Mouse (Mus musculus) urinary bladder, postnatal 4 days (tissue): ENCODE results near the gene Tlx1.

Experiments
- DNase-seq, 2 experiments: peaks; one replicate each; pipeline ENCODE4 v3.0.0; 2021 to 2022; ENCODE audit warnings: low spot score in 2 of 2

The Tlx1 gene

GRCm38 (mm10) chr19:45150490-45151181 is at the start of gene Tlx1:
Gene Tlx1, plus strand, starts transcription at chr19:45150680.
- DNase-seq = no peak

DNA sequence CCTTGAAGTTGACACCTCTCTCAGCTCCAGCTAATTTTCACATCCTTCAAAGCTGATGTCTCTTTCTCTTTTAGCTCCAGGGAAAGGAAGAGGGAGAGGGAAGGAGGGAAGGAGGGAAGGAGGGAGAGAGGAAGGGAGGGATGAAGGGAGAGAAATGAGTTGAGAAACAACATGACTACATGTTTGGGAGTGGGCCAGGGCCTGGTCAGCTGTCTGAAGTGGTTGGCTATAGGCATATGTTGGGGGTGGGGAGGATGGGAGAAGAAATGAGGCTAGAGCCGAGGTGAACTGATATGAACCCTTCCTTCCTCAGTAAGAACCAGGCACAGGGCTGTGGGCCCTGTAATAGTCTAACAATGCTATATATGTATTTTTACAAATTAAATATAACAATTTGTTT is 44.9 kb upstream of the Tlx1 start:
- DNase-seq = no peak

DNA sequence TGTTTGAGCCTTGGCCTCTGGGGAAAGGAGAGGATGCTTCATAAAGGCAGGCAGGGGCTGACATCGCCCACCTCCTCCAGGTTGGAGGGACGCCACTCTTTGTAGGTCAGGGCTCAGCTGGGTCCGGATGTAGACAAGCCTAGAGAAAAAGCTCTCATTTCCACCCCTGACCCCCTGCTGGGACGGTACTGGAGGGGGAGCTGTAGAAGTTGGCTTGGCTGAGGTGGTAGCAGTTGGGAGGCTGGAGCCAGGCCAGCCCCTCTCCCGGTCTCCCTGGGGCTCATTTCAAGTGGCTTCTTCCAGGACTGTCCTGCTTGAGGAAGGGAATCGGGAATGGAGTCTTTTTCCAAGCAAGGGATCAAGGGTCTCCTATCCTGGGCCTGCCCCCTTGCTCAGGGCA is 43.8 kb upstream of the Tlx1 start:
- DNase-seq = no peak

DNA sequence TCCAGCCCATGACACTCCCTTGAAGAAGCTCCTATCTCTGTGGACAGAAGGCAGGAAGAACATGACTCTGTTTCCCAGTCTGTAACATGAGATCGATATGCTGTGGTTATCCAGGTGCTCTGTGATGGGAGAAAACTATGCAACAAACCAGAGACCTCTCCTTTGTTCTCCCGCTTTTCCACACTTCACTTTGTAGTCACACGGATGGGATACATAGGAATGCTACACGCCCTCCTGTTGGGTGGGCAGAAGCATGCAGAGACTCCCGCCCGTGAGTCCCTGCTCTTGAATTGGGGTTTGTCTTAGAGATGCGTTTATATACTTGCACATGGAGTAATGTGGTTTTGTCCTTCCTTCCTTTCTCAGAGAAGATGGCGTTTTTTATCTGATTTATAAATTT is 39.8 kb upstream of the Tlx1 start:
- no peak for DNase-seq

GRCm38 (mm10) chr19:45112444-45112843 is 38.0 kb upstream of the Tlx1 start:
- DNase-seq = no peak

GRCm38 (mm10) chr19:45113791-45114460 is 36.6 kb upstream of the Tlx1 start:
- no peak for DNase-seq

DNA sequence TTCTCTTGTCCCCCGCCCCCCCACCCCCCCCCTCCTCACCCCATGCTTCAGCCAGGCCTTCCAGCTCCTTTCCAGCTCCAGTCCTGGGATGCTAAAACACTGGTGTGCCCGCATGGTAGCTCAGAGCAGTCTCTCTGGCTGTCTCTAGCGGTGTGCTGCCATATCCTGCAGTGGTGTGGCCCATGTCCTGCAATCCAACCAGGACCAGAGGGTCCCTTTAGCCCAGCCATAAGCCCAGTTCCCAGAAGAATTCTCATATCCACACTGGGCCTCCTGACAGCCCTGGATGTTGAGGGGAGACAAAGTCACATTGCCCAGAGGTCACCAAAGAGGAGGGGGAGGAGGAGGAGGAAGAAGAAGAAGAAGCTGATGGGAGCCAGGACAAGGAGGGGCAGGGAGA is 35.7 kb upstream of the Tlx1 start:
- no peak for DNase-seq

- DNase-seq = no peak
These were observed 33.7 kb upstream of the Tlx1 start for GRCm38 (mm10) chr19:45116798-45117197.

DNA sequence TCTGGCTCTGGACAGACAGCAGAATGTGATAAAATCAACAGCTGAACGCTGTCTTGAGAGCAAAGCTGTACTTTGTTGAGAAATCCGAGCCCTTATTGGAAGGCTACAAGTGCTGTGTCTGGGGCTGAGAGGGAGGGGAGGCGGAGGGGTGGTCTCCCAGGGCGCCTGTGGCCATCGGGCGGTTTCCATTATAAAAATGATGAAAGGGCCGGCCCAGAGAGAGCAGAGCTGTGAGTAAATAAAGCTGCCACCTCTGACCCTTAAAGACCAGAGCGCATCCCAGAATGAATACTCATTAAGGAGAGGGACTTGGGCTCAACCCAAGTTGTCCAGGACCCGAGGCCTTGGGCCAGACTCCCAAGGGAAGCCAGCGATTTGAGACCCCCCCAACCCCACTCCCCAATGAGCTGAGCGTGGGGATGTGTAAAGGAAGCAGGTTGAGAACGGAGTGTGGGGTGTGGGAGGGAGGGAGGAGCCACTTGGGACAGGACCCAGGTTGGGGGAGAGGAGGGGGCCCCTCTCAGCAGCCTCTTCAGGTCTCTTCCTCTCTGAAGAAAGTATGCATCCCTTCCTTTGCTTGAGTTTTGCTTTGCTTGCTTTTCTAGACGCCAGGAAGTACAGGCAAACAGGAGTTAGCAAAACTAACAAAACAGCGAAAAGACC is 18.4 kb upstream of the Tlx1 start:
- DNase-seq = peak in 1 of 2 experiments; percentile 28

- DNase-seq = no peak
These were observed 7.9 kb upstream of the Tlx1 start for GRCm38 (mm10) chr19:45142531-45142930.

GRCm38 (mm10) chr19:45143214-45143895 is 7.1 kb upstream of the Tlx1 start:
- DNase-seq = no peak

GRCm38 (mm10) chr19:45147071-45147470 is 3.4 kb upstream of the Tlx1 start:
- DNase-seq = no peak

DNA sequence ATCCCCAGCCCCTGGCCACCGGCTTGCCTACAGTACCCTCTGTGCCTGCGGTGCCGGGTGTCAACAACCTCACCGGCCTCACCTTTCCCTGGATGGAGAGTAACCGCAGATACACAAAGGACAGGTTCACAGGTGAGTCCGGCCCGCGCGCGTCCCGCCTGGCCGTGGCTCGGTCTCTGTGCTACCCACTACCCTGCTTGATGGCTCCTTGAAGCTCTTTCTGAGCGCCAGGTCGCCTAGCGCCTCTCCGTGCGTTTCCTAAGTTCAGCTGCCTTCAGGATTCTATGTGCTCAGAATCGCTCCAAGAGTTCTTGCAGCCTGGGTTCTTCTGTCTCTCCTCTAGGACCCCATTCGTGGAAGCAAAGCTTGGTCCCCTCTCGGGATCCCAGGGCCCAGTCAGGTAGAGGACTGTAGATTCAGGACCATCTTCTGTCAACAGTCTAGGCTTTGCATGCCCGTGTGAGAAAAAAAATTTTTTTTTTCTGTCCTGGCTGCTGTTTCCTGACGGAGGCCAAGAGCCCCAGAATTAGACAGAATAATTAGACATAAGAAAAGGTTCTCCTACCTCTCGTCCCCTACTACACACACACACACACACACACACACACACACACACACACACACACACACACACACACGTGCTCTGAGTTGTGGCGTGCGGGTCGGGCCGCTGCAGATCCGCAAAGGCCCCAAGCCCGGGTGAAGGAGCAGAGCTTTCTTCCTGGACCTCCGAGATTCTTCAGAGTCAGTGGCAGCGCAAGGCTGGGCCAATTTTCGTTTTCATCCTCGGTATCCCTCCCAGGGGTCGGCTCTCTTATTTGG is 1.1 kb downstream of the Tlx1 start:
- no peak for DNase-seq

DNA sequence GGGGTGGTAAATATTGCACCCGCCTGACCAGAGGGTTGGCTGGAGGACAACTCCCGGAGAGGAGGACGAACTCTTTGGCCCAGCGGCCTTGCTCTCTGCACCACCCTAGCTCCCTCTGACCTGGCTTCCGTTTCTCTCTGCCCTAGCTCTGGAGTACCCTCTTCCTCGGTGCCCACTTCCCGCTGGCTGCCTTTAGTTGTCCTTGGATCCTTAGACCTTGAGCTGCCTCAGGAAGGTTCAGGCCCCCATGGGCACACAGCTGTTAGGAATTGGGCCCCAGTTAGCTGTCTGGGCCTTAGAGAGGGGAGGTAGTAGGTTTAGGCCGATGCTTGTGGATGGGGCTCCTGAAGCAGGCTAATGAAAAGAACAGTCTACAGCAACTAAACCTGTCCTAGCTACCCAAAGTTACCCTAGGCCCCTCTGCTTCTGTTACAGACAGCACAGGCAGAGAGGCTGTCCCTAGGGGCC is 1.7 kb downstream of the Tlx1 start:
- DNase-seq = no peak

DNA sequence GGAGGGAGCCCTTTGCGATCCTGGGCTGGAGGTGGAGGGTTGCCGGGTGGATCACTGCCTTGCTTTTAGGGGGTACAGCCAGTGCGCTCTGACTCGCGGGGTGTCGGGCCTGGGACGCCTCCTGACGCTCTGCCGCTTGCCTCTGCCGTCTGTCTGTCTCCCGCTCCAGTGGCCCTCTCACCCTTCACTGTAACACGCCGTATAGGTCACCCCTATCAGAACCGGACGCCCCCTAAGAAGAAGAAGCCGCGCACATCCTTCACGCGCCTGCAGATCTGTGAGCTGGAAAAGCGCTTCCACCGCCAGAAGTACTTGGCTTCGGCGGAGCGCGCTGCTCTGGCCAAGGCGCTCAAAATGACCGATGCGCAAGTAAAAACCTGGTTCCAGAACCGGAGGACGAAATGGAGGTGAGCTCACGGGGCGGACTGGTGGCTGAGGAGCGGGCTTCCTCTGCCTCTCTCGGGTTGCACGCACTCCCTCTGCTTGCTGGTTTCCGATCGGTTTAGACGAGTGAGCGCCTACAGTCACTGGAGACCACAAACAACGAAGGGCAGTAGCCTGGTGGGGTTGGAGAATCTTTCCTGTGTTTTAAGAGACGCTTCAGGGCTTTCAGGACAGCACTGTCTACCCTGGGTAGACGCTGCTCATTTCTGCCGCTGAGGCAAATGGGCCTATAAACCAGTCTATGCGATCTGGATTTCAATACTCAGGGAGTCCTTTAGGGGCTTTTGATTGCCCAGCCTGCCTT is 3.0 kb downstream of the Tlx1 start:
- DNase-seq = no peak

- no peak for DNase-seq
These were observed 3.5 kb downstream of the Tlx1 start for GRCm38 (mm10) chr19:45154059-45154386.

DNA sequence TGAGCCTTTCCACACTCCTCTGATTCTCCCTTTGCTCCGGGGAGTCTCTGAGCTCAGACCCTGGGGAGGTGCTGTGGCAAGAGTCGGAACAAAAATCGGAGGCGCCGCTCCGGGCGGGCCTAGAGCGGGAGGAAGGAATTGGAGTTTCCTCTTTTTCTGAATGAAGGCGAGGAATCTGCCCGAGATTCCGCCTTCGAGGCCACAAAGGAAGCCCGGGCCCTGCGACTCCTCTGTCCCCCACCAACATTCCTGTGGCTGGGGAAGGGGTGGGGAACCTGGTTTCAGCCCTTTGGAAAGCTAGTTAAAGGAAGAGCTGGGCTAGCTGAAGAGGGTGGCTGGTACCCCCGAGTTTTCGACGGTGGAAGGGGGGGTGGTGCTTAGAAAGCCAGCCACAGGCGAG is 4.0 kb downstream of the Tlx1 start:
- no peak for DNase-seq

GRCm38 (mm10) chr19:45155141-45155790 is 4.8 kb downstream of the Tlx1 start:
- DNase-seq = no peak

- DNase-seq = no peak
These were observed 5.3 kb downstream of the Tlx1 start for GRCm38 (mm10) chr19:45155791-45156186.

- no peak for DNase-seq
These were observed 5.9 kb downstream of the Tlx1 start for GRCm38 (mm10) chr19:45156381-45156780.
